Mouse (Mus musculus): Measurements from ENCODE around the gene Fbn1. TPM values are rescaled to one million over a fixed set of nuclear protein-coding genes. Genes with fewer than 3 reads are reported as not detected.

Gene Fbn1
- polyA plus RNA-seq, 1 experiment from 2014 or later, result 28.5 TPM

DNA sequence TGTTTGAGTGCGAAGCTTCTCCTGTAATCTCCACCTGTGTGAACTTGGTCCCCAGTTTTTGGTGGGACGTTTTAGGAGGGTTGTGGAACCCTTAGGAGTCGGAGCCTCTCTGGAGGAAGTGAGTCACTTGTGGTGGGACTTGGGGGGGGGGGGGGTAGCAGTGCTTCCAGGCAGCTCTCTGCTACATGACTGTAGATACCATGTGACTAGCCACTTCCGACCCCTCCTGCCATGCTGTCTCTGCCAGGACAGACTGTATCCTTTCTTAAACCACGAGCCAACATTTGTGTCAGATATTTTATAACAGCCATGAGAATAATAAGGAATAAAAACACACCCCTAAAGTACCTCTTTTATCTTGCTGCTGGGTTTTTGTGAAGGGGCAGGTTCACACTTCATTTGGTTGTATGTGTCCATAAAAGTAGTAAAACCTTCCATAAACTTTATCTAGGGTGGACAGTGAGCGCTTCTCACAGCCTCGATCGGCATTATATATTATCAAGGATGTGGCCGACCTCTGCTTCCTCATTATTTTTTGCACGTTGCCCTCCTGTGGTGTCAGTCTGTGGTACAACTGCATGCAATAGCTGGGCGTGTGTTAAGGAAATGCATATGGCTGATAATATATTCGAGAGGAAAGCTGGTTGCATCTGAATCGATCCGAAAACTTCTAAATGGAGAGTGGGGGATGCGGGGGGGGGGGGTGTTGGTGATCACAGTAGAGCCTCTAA, 51.6 kb downstream of the Fbn1 start:
- Histone ChIP-seq H3K4me3 (ENCODE audit: low read depth, low read length) (no peak overlapping the region), H3K4me2 (no peak overlapping the region), H3K27ac (ENCODE audit: low read depth, low read length) (no peak overlapping the region), H3K27me3 (ENCODE audit: control insufficient read depth, insufficient read depth, low read length) (no peaks in the 10 kb centered on the region), H3K9me3 (replicated peaks; ENCODE audit: control insufficient read depth, low read length) (no peaks in the 10 kb centered on the region), H3K36me3 (ENCODE audit: control insufficient read depth, insufficient read depth, low read length) (peaks cover 3% of the 10 kb centered on the region), H3K9ac (ENCODE audit: low read depth, low read length) (no peak overlapping the region), H3K4me1 (ENCODE audit: control insufficient read depth, insufficient read depth, low read length) (peaks cover 13% of the 10 kb centered on the region)
- WGBS (ENCODE audit: insufficient replicate concordance), result 67% methylated on average over 15 of the region's 15 CpGs
- no peak for ATAC-seq (replicated peaks; ENCODE audit: insufficient number of reproducible peaks, low FRiP score, low TSS enrichment)

DNA sequence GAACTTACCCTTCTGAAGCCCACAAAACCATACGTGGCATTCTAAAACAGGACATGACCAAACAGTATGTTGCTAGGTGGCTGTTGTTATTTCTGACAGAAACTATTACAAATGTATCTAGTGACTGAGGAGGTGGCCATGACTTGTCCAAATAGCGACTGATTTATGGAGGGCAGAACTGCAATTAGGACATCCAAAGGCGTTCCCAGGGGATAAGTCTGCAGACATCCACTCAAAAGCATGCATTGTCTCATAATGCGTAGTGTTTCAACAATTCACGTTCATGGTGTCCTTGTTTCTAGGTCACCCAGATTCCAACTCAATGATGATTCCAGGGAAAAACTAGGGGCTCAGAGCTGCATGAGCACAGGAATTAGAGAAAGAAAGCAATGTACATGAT, 53.0 kb downstream of the Fbn1 start:
- no peaks in the 10 kb centered on the region for H3K9me3 ChIP-seq (replicated peaks; ENCODE audit: control insufficient read depth, low read length)
- no peak for ATAC-seq (replicated peaks; ENCODE audit: insufficient number of reproducible peaks, low FRiP score, low TSS enrichment)
- H3K27ac ChIP-seq (ENCODE audit: low read depth, low read length), result no peak overlapping the region
- H3K9ac ChIP-seq (ENCODE audit: low read depth, low read length), result no peak overlapping the region
- H3K4me3 ChIP-seq (ENCODE audit: low read depth, low read length), result no peak overlapping the region
- H3K4me2 ChIP-seq, result no peak overlapping the region
- H3K27me3 ChIP-seq (ENCODE audit: control insufficient read depth, insufficient read depth, low read length), result no peaks in the 10 kb centered on the region
- peaks cover 13% of the 10 kb centered on the region for H3K4me1 ChIP-seq (ENCODE audit: control insufficient read depth, insufficient read depth, low read length)
- WGBS (ENCODE audit: insufficient replicate concordance), result 90% methylated on average over 5 of the region's 5 CpGs
- no peaks in the 10 kb centered on the region; the same call in 1 of the 2 replicates for H3K36me3 ChIP-seq (ENCODE audit: control insufficient read depth, insufficient read depth, low read length)

DNA sequence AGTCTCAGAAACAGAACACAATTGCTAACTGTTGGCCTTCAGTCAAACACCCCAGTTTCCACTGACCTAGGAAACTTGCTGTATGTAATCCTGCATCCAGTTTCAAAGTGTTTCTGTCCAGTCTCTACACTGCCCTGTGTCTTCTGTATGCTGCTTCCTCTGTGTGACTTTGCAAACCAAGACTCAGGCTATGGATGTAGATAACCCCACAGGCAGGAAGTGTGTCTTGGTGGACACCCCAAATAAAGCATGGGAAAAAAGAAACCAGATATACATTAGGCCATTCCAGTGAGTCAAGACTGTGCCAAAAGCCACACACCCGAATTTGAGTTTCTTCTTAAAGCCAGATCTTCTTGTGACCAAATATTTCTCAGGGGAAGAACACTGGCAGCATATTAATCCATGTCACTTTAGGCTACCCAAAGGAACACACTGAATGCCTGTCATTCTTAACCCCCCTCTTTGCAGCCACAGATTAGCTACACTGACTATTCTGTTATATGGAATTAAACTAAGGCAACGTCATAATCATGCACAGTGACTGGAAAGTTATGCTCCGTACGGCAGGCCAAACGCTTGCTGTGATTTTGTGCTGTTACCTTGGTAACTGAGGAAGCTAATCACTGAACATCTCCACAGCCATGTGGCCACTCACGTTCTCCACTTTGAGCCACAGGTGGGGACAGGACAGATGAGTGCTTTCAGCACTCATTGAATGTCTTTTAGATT, 55.3 kb downstream of the Fbn1 start:
- Histone ChIP-seq H3K36me3 (ENCODE audit: control insufficient read depth, insufficient read depth, low read length) (no peaks in the 10 kb centered on the region; the same call in 1 of the 2 replicates), H3K27ac (ENCODE audit: low read depth, low read length) (peak overlapping the region; percentile 66), H3K9me3 (replicated peaks; ENCODE audit: control insufficient read depth, low read length) (no peaks in the 10 kb centered on the region), H3K4me2 (no peak overlapping the region), H3K4me3 (ENCODE audit: low read depth, low read length) (no peak overlapping the region), H3K27me3 (ENCODE audit: control insufficient read depth, insufficient read depth, low read length) (no peaks in the 10 kb centered on the region), H3K9ac (ENCODE audit: low read depth, low read length) (no peak overlapping the region), H3K4me1 (ENCODE audit: control insufficient read depth, insufficient read depth, low read length) (peaks cover 15% of the 10 kb centered on the region)
- 0 out of 2 replicates have a peak, but pooled peaks have one; percentile 49 for ATAC-seq (replicated peaks; ENCODE audit: insufficient number of reproducible peaks, low FRiP score, low TSS enrichment)
- WGBS (ENCODE audit: insufficient replicate concordance), result 50% methylated on average over 6 of the region's 6 CpGs

DNA sequence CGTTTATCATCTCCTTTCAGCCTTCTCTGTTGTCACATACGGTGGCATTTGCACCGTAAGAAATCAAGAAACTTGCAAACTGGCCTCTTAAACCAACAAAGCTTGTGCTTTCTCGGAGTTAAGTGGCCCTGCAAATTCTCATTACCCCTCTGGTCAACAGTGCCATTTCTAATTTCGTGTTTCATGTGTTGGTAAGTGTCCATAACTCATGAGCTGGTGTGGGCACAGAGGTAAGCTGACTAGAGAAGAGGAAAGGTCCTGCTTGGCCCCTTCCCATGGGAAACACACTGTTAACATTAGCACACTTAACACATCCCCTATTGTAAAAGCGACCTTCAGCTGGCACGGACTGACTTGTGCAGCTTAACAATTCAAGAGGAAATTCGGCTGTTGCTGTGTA, 58.4 kb downstream of the Fbn1 start:
- no peak overlapping the region for H3K4me2 ChIP-seq
- peaks cover 15% of the 10 kb centered on the region for H3K4me1 ChIP-seq (ENCODE audit: control insufficient read depth, insufficient read depth, low read length)
- H3K27me3 ChIP-seq (ENCODE audit: control insufficient read depth, insufficient read depth, low read length), result no peaks in the 10 kb centered on the region
- ATAC-seq (replicated peaks; ENCODE audit: insufficient number of reproducible peaks, low FRiP score, low TSS enrichment), result no peak
- WGBS (ENCODE audit: insufficient replicate concordance), result 71% methylated on average over 8 of the region's 8 CpGs
- H3K9me3 ChIP-seq (replicated peaks; ENCODE audit: control insufficient read depth, low read length), result no peaks in the 10 kb centered on the region
- no peaks in the 10 kb centered on the region for H3K36me3 ChIP-seq (ENCODE audit: control insufficient read depth, insufficient read depth, low read length)
- 0 out of 2 replicates have a peak overlapping the region, but pooled peaks have one; percentile 6 for H3K27ac ChIP-seq (ENCODE audit: low read depth, low read length)
- no peak overlapping the region for H3K9ac ChIP-seq (ENCODE audit: low read depth, low read length)
- no peak overlapping the region for H3K4me3 ChIP-seq (ENCODE audit: low read depth, low read length)

DNA sequence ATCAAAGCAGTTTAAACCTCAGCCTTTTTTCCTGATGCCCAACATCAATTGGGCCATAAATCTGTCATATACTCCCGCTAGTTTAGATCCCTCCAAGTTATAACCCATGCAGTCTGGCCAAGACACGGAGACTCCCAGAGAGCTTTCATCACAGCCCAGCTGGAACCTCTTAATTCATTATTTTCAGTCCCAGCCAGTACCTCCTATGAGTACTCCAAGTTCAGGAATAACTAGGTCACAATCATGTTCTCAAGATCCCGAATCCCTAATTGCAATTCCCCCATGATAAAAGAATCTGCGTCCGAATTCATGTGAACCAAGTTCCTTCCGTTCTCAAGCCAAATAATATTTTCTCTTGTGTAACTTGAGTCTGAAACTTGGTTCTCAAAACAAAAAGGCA, 58.9 kb downstream of the Fbn1 start:
- H3K27me3 ChIP-seq (ENCODE audit: control insufficient read depth, insufficient read depth, low read length), result no peaks in the 10 kb centered on the region
- no peak overlapping the region for H3K4me3 ChIP-seq (ENCODE audit: low read depth, low read length)
- H3K9ac ChIP-seq (ENCODE audit: low read depth, low read length), result no peak overlapping the region
- H3K9me3 ChIP-seq (replicated peaks; ENCODE audit: control insufficient read depth, low read length), result no peaks in the 10 kb centered on the region
- no peak for ATAC-seq (replicated peaks; ENCODE audit: insufficient number of reproducible peaks, low FRiP score, low TSS enrichment)
- no peak overlapping the region for H3K27ac ChIP-seq (ENCODE audit: low read depth, low read length)
- peaks cover 15% of the 10 kb centered on the region for H3K4me1 ChIP-seq (ENCODE audit: control insufficient read depth, insufficient read depth, low read length)
- H3K36me3 ChIP-seq (ENCODE audit: control insufficient read depth, insufficient read depth, low read length), result no peaks in the 10 kb centered on the region
- 76% methylated on average over 6 of the region's 6 CpGs for WGBS (ENCODE audit: insufficient replicate concordance)
- no peak overlapping the region for H3K4me2 ChIP-seq

DNA sequence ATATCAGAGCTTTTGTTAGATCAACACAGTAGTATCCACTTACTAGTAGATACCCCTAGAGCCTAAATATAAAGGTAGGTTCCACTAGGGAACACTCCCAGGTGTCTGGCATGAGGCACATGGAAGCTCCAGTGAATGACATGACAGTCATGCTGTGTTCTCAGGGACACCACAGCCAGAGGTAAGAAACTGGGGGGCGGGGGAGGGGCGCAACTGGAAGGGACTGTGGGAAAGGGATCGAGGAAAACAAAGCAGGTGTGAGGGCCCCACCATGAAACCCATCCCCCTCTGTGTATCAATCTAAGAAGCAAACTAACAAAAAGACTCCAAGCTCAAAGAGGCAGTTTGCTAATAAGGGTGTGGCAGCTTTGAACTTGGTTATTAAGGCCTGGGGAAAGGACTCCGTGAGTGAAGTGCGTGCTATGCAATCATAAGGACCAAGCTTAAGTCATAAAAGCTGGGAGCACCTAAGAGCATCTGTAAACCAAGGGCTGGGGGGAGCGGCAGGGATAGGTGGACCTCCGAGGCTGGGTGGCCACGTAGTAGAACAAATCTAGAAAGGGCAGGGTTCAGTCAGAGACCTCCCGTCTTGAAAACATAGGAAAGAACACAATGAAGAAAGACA, 60.4 kb downstream of the Fbn1 start:
- Histone ChIP-seq H3K9me3 (replicated peaks; ENCODE audit: control insufficient read depth, low read length) (no peaks in the 10 kb centered on the region), H3K4me1 (ENCODE audit: control insufficient read depth, insufficient read depth, low read length) (peaks cover 7% of the 10 kb centered on the region), H3K4me3 (ENCODE audit: low read depth, low read length) (no peak overlapping the region), H3K4me2 (no peak overlapping the region), H3K36me3 (ENCODE audit: control insufficient read depth, insufficient read depth, low read length) (no peaks in the 10 kb centered on the region), H3K27ac (ENCODE audit: low read depth, low read length) (no peak overlapping the region), H3K9ac (ENCODE audit: low read depth, low read length) (no peak overlapping the region), H3K27me3 (ENCODE audit: control insufficient read depth, insufficient read depth, low read length) (no peaks in the 10 kb centered on the region)
- WGBS (ENCODE audit: insufficient replicate concordance), result 82% methylated on average over 9 of the region's 9 CpGs
- ATAC-seq (replicated peaks; ENCODE audit: insufficient number of reproducible peaks, low FRiP score, low TSS enrichment), result no peak

DNA sequence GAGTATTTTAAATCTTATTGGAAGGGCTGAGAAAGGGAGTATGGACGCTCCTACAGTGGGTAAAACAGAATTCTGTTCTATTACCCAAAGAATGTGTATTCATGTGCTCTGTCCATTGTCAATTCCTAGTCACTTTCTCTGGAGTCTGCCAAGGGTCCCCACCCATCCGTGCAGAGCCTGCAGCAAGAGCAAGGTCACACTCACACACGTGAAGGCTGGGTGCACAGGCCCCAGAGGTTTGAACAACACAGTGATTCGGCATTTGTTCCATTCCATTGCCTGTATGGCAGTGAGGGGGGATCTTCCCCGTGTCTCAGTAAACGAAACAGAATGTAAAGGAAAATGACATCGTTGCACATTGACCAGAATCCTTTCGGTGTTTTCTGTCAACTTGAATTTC, 69.4 kb downstream of the Fbn1 start:
- Histone ChIP-seq H3K9me3 (replicated peaks; ENCODE audit: control insufficient read depth, low read length) (no peaks in the 10 kb centered on the region), H3K9ac (ENCODE audit: low read depth, low read length) (no peak overlapping the region), H3K36me3 (ENCODE audit: control insufficient read depth, insufficient read depth, low read length) (no peaks in the 10 kb centered on the region), H3K4me2 (no peak overlapping the region), H3K4me3 (ENCODE audit: low read depth, low read length) (no peak overlapping the region), H3K4me1 (ENCODE audit: control insufficient read depth, insufficient read depth, low read length) (no peaks in the 10 kb centered on the region), H3K27me3 (ENCODE audit: control insufficient read depth, insufficient read depth, low read length) (no peaks in the 10 kb centered on the region), H3K27ac (ENCODE audit: low read depth, low read length) (no peak overlapping the region)
- no peak for ATAC-seq (replicated peaks; ENCODE audit: insufficient number of reproducible peaks, low FRiP score, low TSS enrichment)
- WGBS (ENCODE audit: insufficient replicate concordance), result 77% methylated on average over 8 of the region's 8 CpGs

DNA sequence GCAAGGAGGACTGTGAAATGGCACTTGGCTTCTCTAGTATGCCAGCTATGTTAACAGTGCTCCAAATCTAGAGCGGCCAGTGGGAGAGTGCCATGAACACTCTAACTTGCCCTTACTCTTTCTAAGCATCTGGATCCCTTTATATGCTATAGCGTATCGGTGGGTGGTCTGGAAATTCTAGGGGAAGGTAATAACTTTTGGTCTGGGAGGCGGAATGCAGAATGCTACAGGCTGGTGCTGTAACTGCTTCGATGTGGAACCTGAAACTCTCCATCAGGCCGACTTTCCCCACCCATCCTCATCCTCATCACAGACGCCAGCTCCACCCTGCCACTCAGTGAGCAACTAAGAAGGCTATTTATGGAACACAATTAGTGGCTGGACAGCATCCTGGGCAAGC, 71.6 kb downstream of the Fbn1 start:
- Histone ChIP-seq H3K27me3 (ENCODE audit: control insufficient read depth, insufficient read depth, low read length) (no peaks in the 10 kb centered on the region), H3K4me1 (ENCODE audit: control insufficient read depth, insufficient read depth, low read length) (no peaks in the 10 kb centered on the region), H3K9me3 (replicated peaks; ENCODE audit: control insufficient read depth, low read length) (no peaks in the 10 kb centered on the region), H3K27ac (ENCODE audit: low read depth, low read length) (no peak overlapping the region), H3K4me3 (ENCODE audit: low read depth, low read length) (no peak overlapping the region), H3K9ac (ENCODE audit: low read depth, low read length) (no peak overlapping the region), H3K36me3 (ENCODE audit: control insufficient read depth, insufficient read depth, low read length) (no peaks in the 10 kb centered on the region), H3K4me2 (no peak overlapping the region)
- ATAC-seq (replicated peaks; ENCODE audit: insufficient number of reproducible peaks, low FRiP score, low TSS enrichment), result no peak
- 71% methylated on average over 7 of the region's 7 CpGs for WGBS (ENCODE audit: insufficient replicate concordance)

Measured in heart, embryonic 11.5 days (tissue).